Mouse (Mus musculus) liver, embryonic 14.5 days (tissue): ENCODE results near the gene Olfr1026. TPM values are rescaled to one million over a fixed set of nuclear protein-coding genes. Genes with fewer than 3 reads are reported as not detected.

Source experiments
- ATAC-seq: fragments of 200-750 bp; cut with Nextera tagmentation; 2 replicates; pipeline ENCODE4 v1.8.0; 2017; ENCODE audit warnings: moderate number of reproducible peaks, mild to moderate bottlenecking, moderate library complexity; ENCODE audit not compliant: insufficient read depth
- DNase-seq, 3 experiments: peaks; one replicate each; pipeline ENCODE4 v3.0.0-alpha.2; 2012 to 2013; ENCODE audit warnings: low read depth in 3 of 3, low spot score in 3 of 3
- H3K27ac ChIP-seq: fragments of 300-500 bp; sonication (generic); 2 replicates; pipeline ENCODE4 v1.5.1; 2014; ENCODE audit warnings: moderate library complexity, mild to moderate bottlenecking, control low read depth, inconsistent platforms
- H3K27me3 ChIP-seq: fragments of 300-500 bp; sonication (generic); 2 replicates; pipeline ENCODE4 v1.6.1; 2014; ENCODE audit warnings: mild to moderate bottlenecking, low read length, moderate library complexity; ENCODE audit not compliant: control insufficient read depth, insufficient read depth
- H3K36me3 ChIP-seq: fragments of 300-500 bp; sonication (generic); replicated peaks from 2 replicates; pipeline ENCODE4 v1.6.1; 2014; ENCODE audit warnings: low read depth; ENCODE audit not compliant: control insufficient read depth, insufficient read depth
- H3K4me1 ChIP-seq, 2 experiments: fragments of 200-500 bp in 1 of 2; fragments of 300-500 bp in 1 of 2; sonication (generic) in 1 of 2; replicated peaks; 2 replicates each; pipeline ENCODE4 v1.6.1; 2012 to 2014; ENCODE audit warnings: antibody characterized with exemption in 1 of 2, inconsistent platforms in 1 of 2, low read length in 1 of 2; ENCODE audit not compliant: control insufficient read depth in 2 of 2, insufficient read depth in 2 of 2
- H3K4me2 ChIP-seq: fragments of 300-500 bp; sonication (generic); 2 replicates; pipeline ENCODE4 v1.6.1; 2014; ENCODE audit warnings: low read depth, mild to moderate bottlenecking, control low read depth, moderate library complexity
- H3K4me3 ChIP-seq, 2 experiments: fragments of 200-500 bp in 1 of 2; fragments of 300-500 bp in 1 of 2; sonication (generic) in 1 of 2; 2 replicates each; pipeline ENCODE4 v1.5.1; 2012 to 2014; ENCODE audit warnings: low read depth in 2 of 2, low read length in 2 of 2, mild to moderate bottlenecking in 2 of 2, control low read depth in 1 of 2, inconsistent platforms in 1 of 2, moderate library complexity in 1 of 2; ENCODE audit not compliant: insufficient read depth in 1 of 2
- H3K9ac ChIP-seq: fragments of 300-500 bp; sonication (generic); replicated peaks from 2 replicates; pipeline ENCODE4 v1.6.1; 2014; ENCODE audit warnings: mild to moderate bottlenecking, control low read depth, moderate library complexity
- H3K9me3 ChIP-seq: fragments of 300-500 bp; sonication (generic); 2 replicates; pipeline ENCODE4 v1.6.1; 2016; ENCODE audit warnings: low read length, mixed read lengths; ENCODE audit not compliant: control insufficient read depth
- CTCF ChIP-seq: IDR thresholded peaks from 2 replicates; pipeline ENCODE4 v1.5.1; 2016; ENCODE audit warnings: antibody characterized with exemption, low read depth, control low read depth
- EP300 ChIP-seq: IDR thresholded peaks from 2 replicates; pipeline ENCODE4 v1.6.1; 2016; ENCODE audit warnings: antibody characterized with exemption, low read depth
- WGBS: fragments of 180-500 bp; shearing (Covaris S2); extraction: QIAGEN DNeasy Blood & Tissue Kit; methylation state at CpG from one replicate; pipeline ENCODE4 v1.1.7; 2014; ENCODE audit not compliant: insufficient replicate concordance; 5-methylcytosine and 5-hydroxymethylcytosine counted together
- polyA plus RNA-seq, 2 experiments: library from polyadenylated mRNA; depleted of rRNA in 1 of 2; stranded (reverse) in 1 of 2; unstranded in 1 of 2; fragments of >200 nt; fragmentation: Nextera tagmentation in 1 of 2; extraction: Ambion mirVana in 1 of 2; gene quantifications; 2 replicates each; pipeline versions ENCODE4 v1.2.1 to v1.2.3; 2012 to 2014

Gene Olfr1026
- polyA plus RNA-seq (2012; rRNA removed): not detected in 2 replicates
- polyA plus RNA-seq (2014; fragmentation: Nextera tagmentation; extraction: Ambion mirVana): not detected in 2 replicates

- 66% methylated on average over 3 of the region's 3 CpGs for WGBS
- ATAC-seq: no peak
- Histone ChIP-seq H3K9ac (no peak within 1 kb of the TSS), H3K4me2 (no peak within 1 kb of the TSS), H3K9me3 (no peaks in the 10 kb centered on the region), H3K36me3 (no peaks in the 10 kb centered on the region), H3K27ac (no peak within 1 kb of the TSS), H3K27me3 (no peaks in the 10 kb centered on the region), H3K4me3 (no peak within 1 kb of the TSS), H3K4me1 (no peaks in the 10 kb centered on the region)
- DNase-seq: no peak
- TF ChIP-seq EP300 (no peak), CTCF (no peak)
Measured at GRCm38 (mm10) chr2:85921258-85921657, at the start of gene Olfr1026. TSS of gene Olfr1026 (plus strand) at chr2:85921558.

DNA sequence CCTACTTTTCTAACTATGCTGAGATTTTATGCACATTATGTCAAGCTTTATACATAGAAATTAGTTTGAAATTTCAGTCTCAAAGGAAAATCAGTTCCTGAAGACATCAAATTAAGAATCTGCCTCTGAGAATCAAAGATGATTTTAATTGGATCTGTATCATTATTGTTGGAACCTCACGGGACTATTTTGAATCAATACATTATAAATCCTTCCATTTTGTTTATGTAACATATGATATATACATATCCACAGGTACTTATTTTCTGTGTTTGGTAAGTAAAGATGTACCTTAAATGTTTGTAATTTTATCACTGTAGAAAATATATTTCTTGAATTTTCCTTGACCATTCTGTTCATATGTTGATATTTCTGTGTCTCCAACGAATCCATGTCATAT lies 36.0 kb upstream of the Olfr1026 start, which contains the start of gene Olfr1023:
Gene Olfr1023 (plus strand): TSS at position 301 of the 400 bp plus-strand sequence.
- no peaks in the 10 kb centered on the region for H3K4me1 ChIP-seq
- H3K27me3 ChIP-seq: no peaks in the 10 kb centered on the region
- DNase-seq (no peak), ATAC-seq (no peak)
- H3K9ac ChIP-seq: no peak within 1 kb of the TSS
- H3K4me2 ChIP-seq: no peak within 1 kb of the TSS
- no peaks in the 10 kb centered on the region for H3K36me3 ChIP-seq
- H3K4me3 ChIP-seq: no peak within 1 kb of the TSS
- TF ChIP-seq CTCF (no peak), EP300 (no peak)
- H3K9me3 ChIP-seq: no peaks in the 10 kb centered on the region
- 46% methylated on average over 2 of the region's 2 CpGs for WGBS
- H3K27ac ChIP-seq: no peak within 1 kb of the TSS

GRCm38 (mm10) chr2:85904952-85905351 lies 16.4 kb upstream of the Olfr1026 start, which contains the start of gene Olfr1024:
TSS of gene Olfr1024 (minus strand) at chr2:85905052.
- H3K9me3 ChIP-seq: no peaks in the 10 kb centered on the region
- no peaks in the 10 kb centered on the region for H3K4me1 ChIP-seq
- DNase-seq (no peak), ATAC-seq (no peak)
- H3K27ac ChIP-seq: no peak within 1 kb of the TSS
- H3K9ac ChIP-seq: no peak within 1 kb of the TSS
- H3K36me3 ChIP-seq: no peaks in the 10 kb centered on the region
- WGBS: 68% methylated on average over 3 of the region's 3 CpGs
- no peak within 1 kb of the TSS for H3K4me2 ChIP-seq
- no peaks in the 10 kb centered on the region for H3K27me3 ChIP-seq
- H3K4me3 ChIP-seq: no peak within 1 kb of the TSS
- TF ChIP-seq CTCF (no peak), EP300 (no peak)

GRCm38 (mm10) chr2:85913197-85913596 lies 8.2 kb upstream of the Olfr1026 start:
- no peaks in the 10 kb centered on the region for H3K9me3 ChIP-seq
- H3K9ac ChIP-seq: no peak overlapping the region
- no peak for TF ChIP-seq CTCF
- no peak for TF ChIP-seq EP300
- H3K4me3 ChIP-seq: no peak overlapping the region
- no peak for DNase-seq
- no peaks in the 10 kb centered on the region for H3K36me3 ChIP-seq
- no peaks in the 10 kb centered on the region for H3K4me1 ChIP-seq
- no peak for ATAC-seq
- H3K27ac ChIP-seq: no peak overlapping the region
- no peaks in the 10 kb centered on the region for H3K27me3 ChIP-seq
- no peak overlapping the region for H3K4me2 ChIP-seq

GRCm38 (mm10) chr2:85914893-85915292 lies 6.5 kb upstream of the Olfr1026 start, which contains the start of gene Olfr1025-ps1:
TSS of gene Olfr1025-ps1 (plus strand) at chr2:85915193.
- Histone ChIP-seq H3K4me3 (no peak within 1 kb of the TSS), H3K9me3 (no peaks in the 10 kb centered on the region), H3K27ac (no peak within 1 kb of the TSS), H3K4me2 (no peak within 1 kb of the TSS), H3K36me3 (no peaks in the 10 kb centered on the region), H3K4me1 (no peaks in the 10 kb centered on the region), H3K27me3 (no peaks in the 10 kb centered on the region), H3K9ac (no peak within 1 kb of the TSS)
- TF ChIP-seq EP300 (no peak), CTCF (no peak)
- 18% methylated on average over 1 of the region's 1 CpGs for WGBS
- DNase-seq: no peak
- no peak for ATAC-seq
